ENCODE assay signal across 23 mouse cellular contexts in genomic region chr7:84299601-84300000, GRCm38 (mm10).
DNase-seq lines count a peak whose midpoint lies in the region; ATAC-seq and TF ChIP-seq lines count a peak whose summit lies in the region.
"Had no signal": no experiment of that assay in that cellular context is flagged by ENCODE, and none has a peak within 500 bp of the region (broad histone marks: within the 10 kb centered on the region; RNA-seq: fewer than 3 reads in every experiment).

No protein-coding gene starts in this region.

- DNase-seq in cerebellum, postnatal 10 days = peak; percentile 29 to 31
- no peak for DNase-seq in cerebellum, adult 2 months
- DNase-seq in hindbrain, embryonic 10.5 days (ENCODE audit: low spot score) = no peak
- peak; percentile 16 for DNase-seq in 3134 (ENCODE audit: extremely low read depth, insufficient read length, low spot score)
- DNase-seq in lung, postnatal 14 days = peak; percentile 23
- DNase-seq in urinary bladder, postnatal 14 days (ENCODE audit: low spot score) = no peak
- no peak for DNase-seq in testis, postnatal 14 days (ENCODE audit: low spot score)
- DNase-seq: adrenal gland, postnatal 25 days; cerebellum, adult 11-12 months; kidney, adult 18-20 months; kidney, postnatal 25 days; layer of hippocampus, postnatal 36 days; liver; right cerebral cortex, postnatal 4 days had no signal

- H3K4me1 ChIP-seq in cerebellum, adult 2 months (ENCODE audit: control insufficient read depth, insufficient read depth, low read length) = no peaks in the 10 kb centered on the region
- H3K4me1 ChIP-seq in hindbrain, embryonic 16.5 days (ENCODE audit: control insufficient read depth, insufficient read depth, low read depth, low read length) = no peaks in the 10 kb centered on the region
- no peaks in the 10 kb centered on the region for H3K4me1 ChIP-seq in hindbrain, embryonic 10.5 days (replicated peaks)
- H3K4me1 ChIP-seq: hindbrain, embryonic 15.5 days; kidney, embryonic 15.5 days; lung, embryonic 15.5 days; midbrain, embryonic 13.5 days; neural tube, embryonic 13.5 days had no signal

- peaks cover 6% of the 10 kb centered on the region for H3K36me3 ChIP-seq in hindbrain, embryonic 16.5 days (ENCODE audit: control insufficient read depth, insufficient read depth, low read length)
- peaks cover 47% of the 10 kb centered on the region for H3K36me3 ChIP-seq in hindbrain, embryonic 10.5 days
- H3K36me3 ChIP-seq: kidney, embryonic 15.5 days; lung, embryonic 15.5 days had no signal

- H3K27ac ChIP-seq in cerebellum, adult 2 months (ENCODE audit: insufficient read depth, low read length) = no peak overlapping the region
- no peak overlapping the region for H3K27ac ChIP-seq in hindbrain, embryonic 16.5 days (ENCODE audit: low read depth, low read length)
- H3K27ac ChIP-seq in hindbrain, embryonic 10.5 days = no peak overlapping the region
- H3K27ac ChIP-seq: hindbrain, embryonic 15.5 days; kidney, embryonic 15.5 days; liver, embryonic 14.5 days; lung, embryonic 15.5 days; midbrain, embryonic 13.5 days; neural tube, embryonic 13.5 days had no signal

- H3K9me3 ChIP-seq in hindbrain, embryonic 16.5 days (ENCODE audit: control insufficient read depth, low read length) = no peaks in the 10 kb centered on the region
- H3K9me3 ChIP-seq in hindbrain, embryonic 10.5 days = no peaks in the 10 kb centered on the region
- H3K9me3 ChIP-seq: hindbrain, embryonic 15.5 days; kidney, embryonic 15.5 days; lung, embryonic 15.5 days; midbrain, embryonic 13.5 days; neural tube, embryonic 13.5 days had no signal

- H3K27me3 ChIP-seq in cerebellum, adult 2 months (ENCODE audit: control insufficient read depth, insufficient read depth, low read length) = no peaks in the 10 kb centered on the region
- H3K27me3 ChIP-seq in hindbrain, embryonic 16.5 days (replicated peaks; ENCODE audit: control insufficient read depth, insufficient read depth, low read length) = no peaks in the 10 kb centered on the region
- no peaks in the 10 kb centered on the region for H3K27me3 ChIP-seq in hindbrain, embryonic 10.5 days (ENCODE audit: insufficient read depth, poor library complexity, severe bottlenecking)
- H3K27me3 ChIP-seq: hindbrain, embryonic 15.5 days; kidney, embryonic 15.5 days; lung, embryonic 15.5 days; midbrain, embryonic 13.5 days; neural tube, embryonic 13.5 days had no signal

- WGBS in cerebellum, adult 2 months = 21% methylated on average over 4 of the region's 4 CpGs
- 88% methylated on average over 4 of the region's 4 CpGs for WGBS in hindbrain, embryonic 16.5 days
- 92% methylated on average over 4 of the region's 4 CpGs for WGBS in hindbrain, embryonic 10.5 days

- TF ChIP-seq POLR2A in cerebellum, adult 2 months (IDR thresholded peaks at IDR 0.05; ENCODE audit: borderline replicate concordance, insufficient read depth, low read length) = no peak

- no peak for TF ChIP-seq CTCF in cerebellum, adult 2 months (IDR thresholded peaks at IDR 0.05; ENCODE audit: borderline replicate concordance, insufficient read depth, low read depth, low read length)

- H3K9ac ChIP-seq in hindbrain, embryonic 16.5 days (ENCODE audit: low read depth, low read length) = no peak overlapping the region
- H3K9ac ChIP-seq: hindbrain, embryonic 15.5 days; kidney, embryonic 15.5 days; liver, embryonic 14.5 days; lung, embryonic 15.5 days; midbrain, embryonic 13.5 days; neural tube, embryonic 13.5 days had no signal

- no peak overlapping the region for H3K4me3 ChIP-seq in cerebellum, adult 2 months (replicated peaks; ENCODE audit: insufficient read depth, low read depth, low read length)
- H3K4me3 ChIP-seq in hindbrain, embryonic 16.5 days (ENCODE audit: low read length) = no peak overlapping the region
- H3K4me3 ChIP-seq in hindbrain, embryonic 10.5 days = no peak overlapping the region
- H3K4me3 ChIP-seq: hindbrain, embryonic 15.5 days; kidney, embryonic 15.5 days; lung, embryonic 15.5 days; midbrain, embryonic 13.5 days; neural tube, embryonic 13.5 days had no signal

- 0 out of 2 replicates have a peak, but pooled peaks have one; percentile 2 for ATAC-seq in hindbrain, embryonic 16.5 days
- ATAC-seq: forebrain, embryonic 14.5 days; midbrain, embryonic 13.5 days had no signal

- H3K4me2 ChIP-seq in hindbrain, embryonic 16.5 days (ENCODE audit: low read length) = no peak overlapping the region
- H3K4me2 ChIP-seq: heart, embryonic 11.5 days; hindbrain, embryonic 15.5 days; kidney, embryonic 15.5 days; lung, embryonic 15.5 days; midbrain, embryonic 13.5 days; neural tube, embryonic 13.5 days had no signal

Comparison
In these comparisons a context has a peak if more than half of its experiments do, and no peak if none do; other contexts are left out.
1. DNase-seq: peak in cerebellum, postnatal 10 days (2 of 2), 3134 (single experiment) and lung, postnatal 14 days (single experiment); none in cerebellum, adult 2 months (0 of 2), hindbrain, embryonic 10.5 days (single experiment), urinary bladder, postnatal 14 days (single experiment) and testis, postnatal 14 days (single experiment).